Mouse (Mus musculus): Measurements from ENCODE around the gene Rab11fip5.

Gene Rab11fip5

GRCm38 (mm10) chr6:85314064-85314798 is 60.2 kb downstream of the Rab11fip5 start:
- DNase-seq (ENCODE audit: low spot score in 2 of 2), result no peak

GRCm38 (mm10) chr6:85307894-85308293 is 66.5 kb downstream of the Rab11fip5 start:
- no peak for DNase-seq (ENCODE audit: low spot score in 2 of 2)

GRCm38 (mm10) chr6:85306375-85306774 is 68.1 kb downstream of the Rab11fip5 start:
- DNase-seq (ENCODE audit: low spot score in 2 of 2), result no peak

- no peak for DNase-seq (ENCODE audit: low spot score in 2 of 2)
These were observed 68.6 kb downstream of the Rab11fip5 start for GRCm38 (mm10) chr6:85305826-85306225.

- no peak for DNase-seq (ENCODE audit: low spot score in 2 of 2)
These were observed 69.5 kb downstream of the Rab11fip5 start for GRCm38 (mm10) chr6:85304966-85305365.

- peak in 1 of 2 experiments; percentile 15 for DNase-seq (ENCODE audit: low spot score in 2 of 2)
These were observed 71.9 kb downstream of the Rab11fip5 start for GRCm38 (mm10) chr6:85302326-85303055.

- no peak for DNase-seq (ENCODE audit: low spot score in 2 of 2)
These were observed 78.9 kb downstream of the Rab11fip5 start for GRCm38 (mm10) chr6:85295384-85296167.

- DNase-seq (ENCODE audit: low spot score in 2 of 2), result no peak
These were observed 80.4 kb downstream of the Rab11fip5 start for GRCm38 (mm10) chr6:85294004-85294379.

GRCm38 (mm10) chr6:85293255-85294003 is 81.0 kb downstream of the Rab11fip5 start:
- no peak for DNase-seq (ENCODE audit: low spot score in 2 of 2)

- DNase-seq (ENCODE audit: low spot score in 2 of 2), result no peak
These were observed 83.3 kb downstream of the Rab11fip5 start for GRCm38 (mm10) chr6:85290869-85291824.

- no peak for DNase-seq (ENCODE audit: low spot score in 2 of 2)
These were observed 86.1 kb downstream of the Rab11fip5 start for GRCm38 (mm10) chr6:85288193-85288857.

GRCm38 (mm10) chr6:85286283-85287047 is 88.0 kb downstream of the Rab11fip5 start:
- no peak for DNase-seq (ENCODE audit: low spot score in 2 of 2)

Data from urinary bladder, adult 18-20 months (tissue).